Mouse (Mus musculus) thymus, postnatal 4 days (tissue): ENCODE measurements around the gene Aldh4a1.

ENCODE experiments used
- DNase-seq: peaks from one replicate; pipeline ENCODE4 v3.0.0; 2021

The Aldh4a1 gene

GRCm38 (mm10) chr4:139627361-139627760 lies 4.7 kb downstream of the Aldh4a1 start:
- DNase-seq, result no peak

- peak; percentile 50 for DNase-seq
Observed at GRCm38 (mm10) chr4:139630171-139630570, 7.5 kb downstream of the Aldh4a1 start.

- no peak for DNase-seq
Observed at GRCm38 (mm10) chr4:139631141-139631540, 8.5 kb downstream of the Aldh4a1 start.

GRCm38 (mm10) chr4:139631569-139632253 lies 9.0 kb downstream of the Aldh4a1 start:
- no peak for DNase-seq

GRCm38 (mm10) chr4:139632254-139632580 lies 9.6 kb downstream of the Aldh4a1 start:
- no peak for DNase-seq

- peak; percentile 87 for DNase-seq
Observed at GRCm38 (mm10) chr4:139636373-139636772, 13.7 kb downstream of the Aldh4a1 start.

- no peak for DNase-seq
Observed at GRCm38 (mm10) chr4:139637847-139638246, 15.2 kb downstream of the Aldh4a1 start.

- DNase-seq, result no peak
Observed at GRCm38 (mm10) chr4:139638356-139638755, 15.7 kb downstream of the Aldh4a1 start.

GRCm38 (mm10) chr4:139639801-139640200 lies 17.1 kb downstream of the Aldh4a1 start:
- no peak for DNase-seq

- no peak for DNase-seq
Observed at GRCm38 (mm10) chr4:139640333-139640732, 17.7 kb downstream of the Aldh4a1 start.

- no peak for DNase-seq
Observed at GRCm38 (mm10) chr4:139640775-139641174, 18.1 kb downstream of the Aldh4a1 start.

- peak; percentile 60 for DNase-seq
Observed at GRCm38 (mm10) chr4:139641829-139642425, 19.3 kb downstream of the Aldh4a1 start.

- peak; percentile 89 for DNase-seq
Observed at GRCm38 (mm10) chr4:139643972-139644371, 21.3 kb downstream of the Aldh4a1 start.

GRCm38 (mm10) chr4:139646916-139647315 lies 24.2 kb downstream of the Aldh4a1 start:
- DNase-seq, result no peak

- DNase-seq, result no peak
Observed at GRCm38 (mm10) chr4:139650086-139650743, 27.5 kb downstream of the Aldh4a1 start.

- DNase-seq, result no peak
Observed at GRCm38 (mm10) chr4:139650907-139651306, 28.2 kb downstream of the Aldh4a1 start.

- no peak for DNase-seq
Observed at GRCm38 (mm10) chr4:139653238-139653637, 30.6 kb downstream of the Aldh4a1 start, which contains the start of gene Tas1r2. TSS of gene Tas1r2 (plus strand) at chr4:139653538.

- DNase-seq, result no peak
Observed at GRCm38 (mm10) chr4:139661897-139662296, 39.2 kb downstream of the Aldh4a1 start.

GRCm38 (mm10) chr4:139667632-139668031 lies 45.0 kb downstream of the Aldh4a1 start:
- DNase-seq, result no peak

GRCm38 (mm10) chr4:139669847-139670246 lies 47.2 kb downstream of the Aldh4a1 start:
- peak; percentile 75 for DNase-seq

- DNase-seq, result no peak
Observed at GRCm38 (mm10) chr4:139675696-139676095, 53.0 kb downstream of the Aldh4a1 start.

GRCm38 (mm10) chr4:139683728-139684638 lies 61.3 kb downstream of the Aldh4a1 start:
- peak; percentile 15 for DNase-seq

GRCm38 (mm10) chr4:139684639-139685017 lies 62.0 kb downstream of the Aldh4a1 start:
- DNase-seq, result peak; percentile 66
